Mouse (Mus musculus): ENCODE measurements around the gene Ttc8. TPM values are rescaled to one million over a fixed set of nuclear protein-coding genes. Genes with fewer than 3 reads are reported as not detected.

The Ttc8 gene
- total and polyA plus RNA-seq, 3 experiments, result not detected

DNA sequence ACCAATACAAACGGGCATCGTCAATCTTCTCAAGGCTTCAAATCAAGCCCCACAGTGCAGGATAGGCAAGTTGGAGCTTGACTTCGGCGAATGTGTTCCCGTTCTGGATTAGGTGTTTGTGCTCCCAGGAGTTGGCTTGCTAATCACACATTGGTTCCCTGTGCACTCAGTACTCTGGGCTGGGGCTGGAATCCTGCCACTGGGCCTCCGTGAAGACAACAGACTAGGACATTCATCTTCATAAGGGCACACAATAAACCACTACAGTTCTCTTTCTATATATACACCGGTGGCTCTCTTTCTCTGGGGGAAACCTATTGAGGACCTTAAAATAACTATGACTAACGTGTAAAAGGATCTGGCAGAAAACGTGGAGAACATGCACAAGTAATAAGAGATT lies 10.3 kb upstream of the Ttc8 start:
- no peaks in the 10 kb centered on the region for H3K79me2 ChIP-seq (ENCODE audit: control insufficient read depth, insufficient read depth, low read length, poor library complexity)
- no peak overlapping the region for H3K4me3 ChIP-seq (ENCODE audit: control insufficient read depth in 1 of 2, insufficient read depth in 1 of 2, low read depth in 2 of 2, low read length in 2 of 2)
- no peak overlapping the region for H3K27ac ChIP-seq (ENCODE audit: control insufficient read depth, low read depth, low read length)
- no peaks in the 10 kb centered on the region for H3K9me3 ChIP-seq (replicated peaks; ENCODE audit: insufficient read depth, low read length)
- H3K9ac ChIP-seq (ENCODE audit: control insufficient read depth, low read depth, low read length, poor library complexity, severe bottlenecking), result no peak overlapping the region
- peaks cover 0 to 2% of the 10 kb centered on the region in 2 experiments; a peak in 2 of 4 replicates for H3K27me3 ChIP-seq (ENCODE audit: control insufficient read depth in 1 of 2, insufficient read depth in 2 of 2, low read length in 2 of 2)
- no peaks in the 10 kb centered on the region for H3K36me3 ChIP-seq (ENCODE audit: control insufficient read depth in 1 of 2, insufficient read depth in 2 of 2, low read length in 2 of 2)
- TF ChIP-seq POLR2A (IDR thresholded peaks at IDR 0.05; ENCODE audit: control insufficient read depth in 1 of 2, insufficient read depth in 1 of 2, low read depth in 1 of 2, low read length in 2 of 2, poor library complexity in 1 of 2) (no peak), SIN3A (IDR thresholded peaks at IDR 0.05; ENCODE audit: low read length) (no peak), ZKSCAN1 (IDR thresholded peaks at IDR 0.05; ENCODE audit: low read depth, low read length) (no peak), MAX (IDR thresholded peaks at IDR 0.05; ENCODE audit: low read length) (no peak), ZNF384 (IDR thresholded peaks at IDR 0.05; ENCODE audit: low read depth, low read length) (no peak)
- no peak for DNase-seq (ENCODE audit: low read depth, low spot score)
- H3K4me1 ChIP-seq (ENCODE audit: control insufficient read depth in 1 of 2, insufficient read depth in 2 of 2, low read length in 2 of 2), result no peaks in the 10 kb centered on the region

DNA sequence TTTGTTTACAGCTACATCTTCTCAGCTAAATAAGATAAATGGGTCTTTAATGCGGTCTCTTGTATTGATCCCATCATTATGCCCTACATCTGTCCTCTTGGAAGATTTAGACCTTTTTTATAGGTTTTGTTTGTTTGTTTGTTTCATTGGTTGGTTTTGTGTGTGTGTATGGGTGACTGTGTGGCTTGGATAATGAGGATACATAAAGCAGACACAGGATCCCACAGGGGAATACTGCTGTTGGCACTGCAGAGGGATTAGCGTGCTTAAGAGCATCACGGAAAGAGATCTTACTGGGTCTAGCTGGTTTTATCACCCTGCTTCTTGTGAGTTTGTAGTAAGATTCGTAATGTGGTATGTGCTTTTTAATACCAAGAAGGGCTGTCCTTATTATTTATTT lies 10.8 kb downstream of the Ttc8 start:
- DNase-seq (ENCODE audit: low read depth, low spot score), result no peak
- no peaks in the 10 kb centered on the region for H3K36me3 ChIP-seq (ENCODE audit: control insufficient read depth in 1 of 2, insufficient read depth in 2 of 2, low read length in 2 of 2)
- TF ChIP-seq ZNF384 (IDR thresholded peaks at IDR 0.05; ENCODE audit: low read depth, low read length), result no peak
- TF ChIP-seq MXI1 (IDR thresholded peaks at IDR 0.05; ENCODE audit: low read depth, low read length), result no peak
- TF ChIP-seq BHLHE40 (IDR thresholded peaks at IDR 0.05; ENCODE audit: borderline replicate concordance, low read depth, low read length), result no peak
- no peak for TF ChIP-seq ETS1 (IDR thresholded peaks at IDR 0.05; ENCODE audit: low read depth, low read length)
- TF ChIP-seq RAD21 (IDR thresholded peaks at IDR 0.05; ENCODE audit: low read depth, low read length), result no peak
- no peak for TF ChIP-seq EP300 (IDR thresholded peaks at IDR 0.05; ENCODE audit: low read depth in 1 of 2, low read length in 2 of 2)
- no peak for TF ChIP-seq RCOR1 (IDR thresholded peaks at IDR 0.05; ENCODE audit: low read depth, low read length)
- TF ChIP-seq ZC3H11A (IDR thresholded peaks at IDR 0.05; ENCODE audit: low read depth, low read length), result no peak
- TF ChIP-seq KAT2A (conservative IDR thresholded peaks at IDR 0.05; ENCODE audit: low read depth, low read length), result no peak
- no peak for TF ChIP-seq E2F4 (IDR thresholded peaks at IDR 0.05; ENCODE audit: borderline replicate concordance, low read depth, low read length)
- no peak for TF ChIP-seq GABPA (IDR thresholded peaks at IDR 0.05; ENCODE audit: low read depth, low read length)
- no peak for TF ChIP-seq POLR2AphosphoS2 (IDR thresholded peaks at IDR 0.05; ENCODE audit: low read length)
- TF ChIP-seq TCF12 (IDR thresholded peaks at IDR 0.05; ENCODE audit: low read depth, low read length), result no peak
- TF ChIP-seq USF2 (IDR thresholded peaks at IDR 0.05; ENCODE audit: borderline replicate concordance in 1 of 2, insufficient read depth in 1 of 2, low read depth in 1 of 2, low read length in 2 of 2), result no peak
- TF ChIP-seq MAFK (IDR thresholded peaks at IDR 0.05; ENCODE audit: borderline replicate concordance, low read depth, low read length), result no peak
- no peak for TF ChIP-seq UBTF (IDR thresholded peaks at IDR 0.05; ENCODE audit: borderline replicate concordance, insufficient read depth, low read depth, low read length)
- no peak overlapping the region for H3K9ac ChIP-seq (ENCODE audit: control insufficient read depth, low read depth, low read length, poor library complexity, severe bottlenecking)
- H3K79me2 ChIP-seq (ENCODE audit: control insufficient read depth, insufficient read depth, low read length, poor library complexity), result no peaks in the 10 kb centered on the region
- H3K9me3 ChIP-seq (replicated peaks; ENCODE audit: insufficient read depth, low read length), result no peaks in the 10 kb centered on the region
- no peaks in the 10 kb centered on the region for H3K27me3 ChIP-seq (ENCODE audit: control insufficient read depth in 1 of 2, insufficient read depth in 2 of 2, low read length in 2 of 2)
- H3K27ac ChIP-seq (ENCODE audit: control insufficient read depth, low read depth, low read length), result no peak overlapping the region
- no peaks in the 10 kb centered on the region for H3K4me1 ChIP-seq (ENCODE audit: control insufficient read depth in 1 of 2, insufficient read depth in 2 of 2, low read length in 2 of 2)
- no peak overlapping the region for H3K4me3 ChIP-seq (ENCODE audit: control insufficient read depth in 1 of 2, insufficient read depth in 1 of 2, low read depth in 2 of 2, low read length in 2 of 2)

All from MEL (cell line).